Mouse (Mus musculus): ENCODE results near the gene H60b.

DNA sequence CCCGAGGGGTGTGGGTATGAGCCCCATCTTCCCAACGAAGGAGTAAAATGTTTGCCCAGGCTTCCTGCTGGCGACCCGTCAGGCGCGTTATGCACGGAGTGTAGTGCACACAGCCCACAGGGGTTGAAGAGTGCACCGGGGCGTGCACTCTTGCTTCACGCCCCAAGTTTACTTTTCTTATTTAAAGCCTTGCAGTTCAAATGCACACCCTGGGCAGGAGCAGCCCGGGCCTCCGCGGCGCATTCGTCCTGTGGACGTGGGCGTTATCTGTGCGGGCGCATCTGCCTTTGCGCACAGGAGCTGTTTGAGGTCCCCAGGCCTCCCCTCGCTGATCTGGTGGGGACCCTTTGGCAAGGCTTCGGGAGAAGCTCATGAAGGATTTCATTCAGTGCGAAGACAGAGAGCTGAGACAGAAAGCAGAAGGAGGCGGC lies 760 bp downstream of the H60b start:
- no peak for TF ChIP-seq CTCF (IDR thresholded peaks at IDR 0.05; ENCODE audit: control insufficient read depth, insufficient read depth, insufficient read length)
- no peak for TF ChIP-seq USF1 (IDR thresholded peaks at IDR 0.05; ENCODE audit: low read depth)
- no peak for TF ChIP-seq MYOD1 (IDR thresholded peaks at IDR 0.05; ENCODE audit: control insufficient read depth, insufficient read length, low read depth)
- no peak for TF ChIP-seq MYOG (IDR thresholded peaks at IDR 0.05; ENCODE audit: control insufficient read depth, extremely low read depth, insufficient read length)
- no peak for TF ChIP-seq MAX (IDR thresholded peaks at IDR 0.05)
- TF ChIP-seq CEBPB (IDR thresholded peaks at IDR 0.05; ENCODE audit: low read depth) = no peak
- no peak for TF ChIP-seq FOSL1 (IDR thresholded peaks at IDR 0.05; ENCODE audit: insufficient read depth, low read length, poor library complexity, severe bottlenecking)

Data from C2C12 (cell line).